Comparison of ENCODE assay signal across 15 mouse cellular contexts in the genomic region with DNA sequence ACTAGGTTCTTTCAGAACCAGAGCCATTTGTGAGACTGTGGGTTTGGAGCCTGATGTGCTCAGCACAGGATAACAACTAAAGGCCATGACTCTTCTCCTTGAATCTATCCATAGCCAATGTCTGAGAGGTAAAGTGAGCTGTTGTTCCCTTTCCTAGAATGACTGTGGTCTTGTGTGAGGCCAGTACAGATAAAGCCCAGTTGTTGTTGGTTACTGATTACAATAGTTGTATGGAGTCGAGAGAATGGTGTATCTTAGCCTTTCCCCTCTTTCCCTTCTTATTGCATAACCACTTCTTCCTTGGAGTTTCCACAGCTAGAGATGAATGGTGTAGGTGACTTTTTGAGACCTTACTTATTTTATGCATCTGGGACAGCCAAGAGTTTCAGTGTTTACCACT. TPM values are rescaled to one million over a fixed set of nuclear protein-coding genes. Genes with fewer than 3 reads are reported as not detected.
DNase-seq lines count a peak whose midpoint lies in the region; ATAC-seq lines count a peak whose summit lies in the region.
"Had no signal": no experiment of that assay in that cellular context is flagged by ENCODE, and none has a peak within 500 bp of the region (broad histone marks: within the 10 kb centered on the region; RNA-seq: fewer than 3 reads in every experiment).

No protein-coding gene starts in this region.

- no peak overlapping the region for H3K9ac ChIP-seq in liver, embryonic 13.5 days
- H3K9ac ChIP-seq: embryonic facial prominence, embryonic 13.5 days; forebrain, embryonic 12.5 days; heart, embryonic 15.5 days; hindbrain, embryonic 15.5 days had no signal

- ATAC-seq in megakaryocyte, adult 5-6 weeks (ENCODE audit: poor library complexity, severe bottlenecking), result no peak
- peak; percentile 39; the same call in 1 of the 2 replicates for ATAC-seq in common myeloid progenitor, adult 5-6 weeks (replicated peaks; ENCODE audit: low read depth, poor library complexity, severe bottlenecking)
- ATAC-seq in liver, embryonic 13.5 days (ENCODE audit: low read depth), result peak; percentile 76
- peak; percentile 78 for ATAC-seq in megakaryocyte-erythroid progenitor cell, adult 5-6 weeks (replicated peaks; ENCODE audit: low FRiP score, low TSS enrichment, poor library complexity, severe bottlenecking)
- ATAC-seq in frontal cortex, adult (ENCODE audit: low TSS enrichment), result no peak

- no peak for DNase-seq in liver, embryonic 13.5 days
- DNase-seq in thymus, postnatal 4 days, result no peak
- DNase-seq in gastrocnemius, postnatal 25 days, result no peak
- DNase-seq: cerebellum, adult 11 months had no signal

- H3K9me3 ChIP-seq in megakaryocyte, embryonic 14.5 days, result no peaks in the 10 kb centered on the region
- no peaks in the 10 kb centered on the region for H3K9me3 ChIP-seq in liver, embryonic 13.5 days (replicated peaks)
- H3K9me3 ChIP-seq: embryonic facial prominence, embryonic 13.5 days; forebrain, embryonic 12.5 days; heart, embryonic 15.5 days; hindbrain, embryonic 15.5 days; limb, embryonic 10.5 days had no signal

- H3K4me1 ChIP-seq in megakaryocyte, embryonic 14.5 days, result peaks cover 17% of the 10 kb centered on the region
- peaks cover 10% of the 10 kb centered on the region for H3K4me1 ChIP-seq in liver, embryonic 13.5 days (replicated peaks)
- H3K4me1 ChIP-seq: embryonic facial prominence, embryonic 13.5 days; forebrain, embryonic 12.5 days; heart, embryonic 15.5 days; hindbrain, embryonic 15.5 days; limb, embryonic 10.5 days had no signal

- no peak overlapping the region for H3K4me2 ChIP-seq in liver, embryonic 13.5 days
- H3K4me2 ChIP-seq: embryonic facial prominence, embryonic 13.5 days; forebrain, embryonic 12.5 days; heart, embryonic 15.5 days; hindbrain, embryonic 15.5 days had no signal

- peak overlapping the region; percentile 4 for H3K4me3 ChIP-seq in megakaryocyte, embryonic 14.5 days (replicated peaks)
- H3K4me3 ChIP-seq in liver, embryonic 13.5 days (replicated peaks), result no peak overlapping the region
- H3K4me3 ChIP-seq: embryonic facial prominence, embryonic 13.5 days; erythroblast, embryonic 14.5 days; forebrain, embryonic 12.5 days; heart, embryonic 15.5 days; hindbrain, embryonic 15.5 days; limb, embryonic 10.5 days had no signal

- H3K36me3 ChIP-seq in megakaryocyte, embryonic 14.5 days (replicated peaks; ENCODE audit: low read length), result peaks cover 81% of the 10 kb centered on the region
- peaks cover 36% of the 10 kb centered on the region for H3K36me3 ChIP-seq in liver, embryonic 13.5 days

- H3K27ac ChIP-seq in liver, embryonic 13.5 days, result no peak overlapping the region
- H3K27ac ChIP-seq: embryonic facial prominence, embryonic 13.5 days; forebrain, embryonic 12.5 days; heart, embryonic 15.5 days; hindbrain, embryonic 15.5 days; limb, embryonic 10.5 days had no signal

- no peaks in the 10 kb centered on the region for H3K27me3 ChIP-seq in megakaryocyte, embryonic 14.5 days (replicated peaks)
- no peaks in the 10 kb centered on the region for H3K27me3 ChIP-seq in liver, embryonic 13.5 days
- H3K27me3 ChIP-seq: embryonic facial prominence, embryonic 13.5 days; forebrain, embryonic 12.5 days; heart, embryonic 15.5 days; hindbrain, embryonic 15.5 days had no signal

- WGBS in liver, embryonic 13.5 days (ENCODE audit: insufficient replicate concordance), result 9% methylated on average over 1 of the region's 1 CpGs

RNA-seq across cellular contexts. Expression of gene Zfp948, which starts 12.3 kb away (rescaled TPM):
- 1.5 TPM in 1 of 2 replicates, not detected in the other for polyA plus RNA-seq in megakaryocyte, embryonic 14.5 days (2012; ENCODE audit: insufficient read depth, low replicate concordance)
- 2.0 and 3.4 TPM in 2 replicates for total RNA-seq in megakaryocyte, adult 5-6 weeks (2015)
- total RNA-seq in megakaryocyte, adult 5-6 weeks (2017), result 1.8 and 3.0 TPM in 2 replicates
- total RNA-seq in common myeloid progenitor, adult 5-6 weeks (2017), result 2.9 and 5.2 TPM in 2 replicates
- polyA plus RNA-seq in liver, embryonic 13.5 days (2015; fragmentation: Nextera tagmentation; extraction: Ambion mirVana), result 5.8 and 7.1 TPM in 2 replicates
- total RNA-seq in megakaryocyte-erythroid progenitor cell, adult 5-6 weeks (2014; fragmentation: Nextera tagmentation), result 2.0 and 3.8 TPM in 2 replicates
- total RNA-seq in megakaryocyte-erythroid progenitor cell, adult 5-6 weeks (2017), result 1.6 and 4.6 TPM in 2 replicates
- total RNA-seq in gastrocnemius, postnatal 25 days (2021), result 1 to 10 TPM; 1.8 to 3.1 TPM

RNA-seq across cellular contexts. Expression of gene Zfp52, which starts 43.7 kb away (rescaled TPM):
- 1.1 TPM in 1 of 2 replicates, not detected in the other for polyA plus RNA-seq in megakaryocyte, embryonic 14.5 days (2012; ENCODE audit: insufficient read depth, low replicate concordance)
- total RNA-seq in megakaryocyte, adult 5-6 weeks (2015), result 20.2 and 25.4 TPM in 2 replicates
- total RNA-seq in megakaryocyte, adult 5-6 weeks (2017), result 31.0 and 36.1 TPM in 2 replicates
- total RNA-seq in common myeloid progenitor, adult 5-6 weeks (2017), result 39.2 and 47.4 TPM in 2 replicates
- polyA plus RNA-seq in liver, embryonic 13.5 days (2015; fragmentation: Nextera tagmentation; extraction: Ambion mirVana), result 0.92 and 1.5 TPM in 2 replicates
- 9.9 and 12.8 TPM in 2 replicates for total RNA-seq in megakaryocyte-erythroid progenitor cell, adult 5-6 weeks (2014; fragmentation: Nextera tagmentation)
- total RNA-seq in megakaryocyte-erythroid progenitor cell, adult 5-6 weeks (2017), result 16.9 and 29.6 TPM in 2 replicates
- 1 to 10 TPM; 3.0 to 6.3 TPM for total RNA-seq in gastrocnemius, postnatal 25 days (2021)

Comparison
In these comparisons a context has a peak if more than half of its experiments do, and no peak if none do; other contexts are left out.
1. ATAC-seq: peak in common myeloid progenitor, adult 5-6 weeks (single experiment), liver, embryonic 13.5 days (single experiment) and megakaryocyte-erythroid progenitor cell, adult 5-6 weeks (single experiment); none in megakaryocyte, adult 5-6 weeks (single experiment) and frontal cortex, adult (single experiment).